Mouse (Mus musculus) embryonic fibroblast, embryonic 13.5 days (primary cell): Measurements from ENCODE around the gene Dicer1.

Source experiments
- CTCF ChIP-seq: IDR thresholded peaks from 2 replicates; pipeline ENCODE4 v1.5.1; 2011; ENCODE audit warnings: mild to moderate bottlenecking, control low read depth, low read length, moderate library complexity, borderline replicate concordance; ENCODE audit not compliant: insufficient read depth
- POLR2A ChIP-seq: IDR thresholded peaks from 2 replicates; pipeline ENCODE4 v1.6.1; 2011; ENCODE audit warnings: low read depth, mild to moderate bottlenecking, control low read depth, low read length, moderate library complexity

GRCm38 (mm10) chr12:104794957-104795356, 43.2 kb upstream of the Dicer1 start:
- TF ChIP-seq CTCF (no peak), POLR2A (no peak)
